Mouse (Mus musculus) stomach, embryonic 16.5 days (tissue): ENCODE results near the gene Cep83. TPM values are rescaled to one million over a fixed set of nuclear protein-coding genes. Genes with fewer than 3 reads are reported as not detected.
"Not testable (repeated sequence)": the region's sequence is repeated elsewhere in the genome, so short reads cannot be mapped to it uniquely, and the experiment has no call there.

Experiments
- ATAC-seq: fragments of 200-750 bp; cut with Nextera tagmentation; 2 replicates; pipeline ENCODE4 v1.8.0; 2017; ENCODE audit warnings: moderate number of reproducible peaks, moderate TSS enrichment; ENCODE audit not compliant: insufficient read depth, low FRiP score
- H3K27ac ChIP-seq: fragments of 300-500 bp; sonication (generic); 2 replicates; pipeline ENCODE4 v1.5.1; 2014; ENCODE audit warnings: low read length
- H3K27me3 ChIP-seq: fragments of 300-500 bp; sonication (generic); 2 replicates; pipeline ENCODE4 v1.6.1; 2014; ENCODE audit warnings: low read length, control low read depth, mixed read lengths; ENCODE audit not compliant: control insufficient read depth, insufficient read depth
- H3K36me3 ChIP-seq: fragments of 300-500 bp; sonication (generic); 2 replicates; pipeline ENCODE4 v1.6.1; 2014; ENCODE audit warnings: low read length; ENCODE audit not compliant: control insufficient read depth, insufficient read depth
- H3K4me1 ChIP-seq: fragments of 300-500 bp; sonication (generic); 2 replicates; pipeline ENCODE4 v1.6.1; 2014; ENCODE audit warnings: low read length, control low read depth, mixed read lengths; ENCODE audit not compliant: control insufficient read depth, insufficient read depth
- H3K4me2 ChIP-seq: fragments of 300-500 bp; sonication (generic); 2 replicates; pipeline ENCODE4 v1.6.1; 2014; ENCODE audit warnings: low read depth, low read length, mixed read lengths
- H3K4me3 ChIP-seq: fragments of 300-500 bp; sonication (generic); replicated peaks from 2 replicates; pipeline ENCODE4 v1.5.1; 2014; ENCODE audit warnings: mild to moderate bottlenecking, low read length
- H3K9ac ChIP-seq: fragments of 300-500 bp; sonication (generic); 2 replicates; pipeline ENCODE4 v1.6.1; 2014; ENCODE audit warnings: low read length
- H3K9me3 ChIP-seq: fragments of 300-500 bp; sonication (generic); replicated peaks from 2 replicates; pipeline ENCODE4 v1.6.1; 2016; ENCODE audit warnings: low read length, control low read depth; ENCODE audit not compliant: control insufficient read depth
- WGBS: fragments of 180-500 bp; shearing (Covaris S2); extraction: QIAGEN DNeasy Blood & Tissue Kit; methylation state at CpG from one replicate; pipeline ENCODE4 v1.1.7; 2014; 5-methylcytosine and 5-hydroxymethylcytosine counted together
- polyA plus RNA-seq: library from polyadenylated mRNA; unstranded; fragments of >200 nt; fragmentation: Nextera tagmentation; extraction: Ambion mirVana; gene quantifications from 2 replicates; pipeline ENCODE4 v1.2.1, GENCODE M21; 2015

Cep83 gene
- polyA plus RNA-seq, 1 experiment from 2014 or later, result 14.8 TPM

GRCm38 (mm10) chr10:94692163-94692562 lies 3.7 kb downstream of the Cep83 start:
- Histone ChIP-seq H3K27me3 (no peaks in the 10 kb centered on the region), H3K27ac (no peak overlapping the region), H3K9me3 (no peaks in the 10 kb centered on the region), H3K9ac (no peak overlapping the region), H3K4me3 (no peak overlapping the region), H3K36me3 (no peaks in the 10 kb centered on the region), H3K4me1 (peaks cover 3% of the 10 kb centered on the region; the same call in 1 of the 2 replicates), H3K4me2 (no peak overlapping the region)
- no peak for ATAC-seq
- 92% methylated on average over 4 of the region's 4 CpGs for WGBS

- WGBS, result 71% methylated on average over 4 of the region's 4 CpGs
- H3K9ac ChIP-seq, result no peak overlapping the region
- no peak for ATAC-seq
Observed at GRCm38 (mm10) chr10:94705643-94706258, 17.3 kb downstream of the Cep83 start.

GRCm38 (mm10) chr10:94706695-94707094 lies 18.2 kb downstream of the Cep83 start:
- no peak for ATAC-seq
- WGBS, result 96% methylated on average over 2 of the region's 2 CpGs
- Histone ChIP-seq H3K36me3 (no peaks in the 10 kb centered on the region), H3K27ac (no peak overlapping the region), H3K9ac (no peak overlapping the region), H3K4me1 (0 out of 2 replicates have a peak, but pooled peaks cover 3% of the 10 kb centered on the region), H3K4me2 (no peak overlapping the region), H3K27me3 (no peaks in the 10 kb centered on the region), H3K4me3 (no peak overlapping the region), H3K9me3 (no peaks in the 10 kb centered on the region)

More at GRCm38 (mm10) chr10:94705643-94706258, 17.3 kb downstream of the Cep83 start:
- 0 out of 2 replicates have a peak, but pooled peaks cover 3% of the 10 kb centered on the region for H3K4me1 ChIP-seq
- H3K4me2 ChIP-seq, result no peak overlapping the region
- H3K27me3 ChIP-seq, result no peaks in the 10 kb centered on the region
- no peaks in the 10 kb centered on the region for H3K9me3 ChIP-seq
- no peaks in the 10 kb centered on the region for H3K36me3 ChIP-seq
- H3K4me3 ChIP-seq, result no peak overlapping the region
- H3K27ac ChIP-seq, result no peak overlapping the region

GRCm38 (mm10) chr10:94709622-94710319 lies 21.3 kb downstream of the Cep83 start:
- Histone ChIP-seq H3K27me3 (no peaks in the 10 kb centered on the region), H3K27ac (no peak overlapping the region), H3K4me1 (0 out of 2 replicates have a peak, but pooled peaks cover 3% of the 10 kb centered on the region), H3K9ac (no peak overlapping the region), H3K9me3 (no peaks in the 10 kb centered on the region), H3K36me3 (no peaks in the 10 kb centered on the region), H3K4me2 (no peak overlapping the region), H3K4me3 (no peak overlapping the region)
- ATAC-seq, result no peak
- 71% methylated on average over 3 of the region's 3 CpGs for WGBS

- no peak overlapping the region for H3K4me3 ChIP-seq
- H3K9me3 ChIP-seq, result no peaks in the 10 kb centered on the region
Observed at GRCm38 (mm10) chr10:94710320-94710695, 21.9 kb downstream of the Cep83 start.

GRCm38 (mm10) chr10:94720300-94720699 lies 31.8 kb downstream of the Cep83 start:
- H3K9ac ChIP-seq, result no peak overlapping the region
- no peaks in the 10 kb centered on the region for H3K9me3 ChIP-seq
- H3K4me3 ChIP-seq, result no peak overlapping the region
- H3K4me2 ChIP-seq, result no peak overlapping the region
- no peaks in the 10 kb centered on the region for H3K27me3 ChIP-seq
- no peaks in the 10 kb centered on the region for H3K4me1 ChIP-seq
- WGBS, result 76% methylated on average over 6 of the region's 6 CpGs
- no peak for ATAC-seq
- peak overlapping the region; percentile 49; the same call in 1 of the 2 replicates for H3K27ac ChIP-seq
- H3K36me3 ChIP-seq, result 0 out of 2 replicates have a peak, but pooled peaks cover 4% of the 10 kb centered on the region

More at GRCm38 (mm10) chr10:94710320-94710695, 21.9 kb downstream of the Cep83 start:
- 79% methylated on average over 2 of the region's 2 CpGs for WGBS
- ATAC-seq, result no peak
- H3K4me2 ChIP-seq, result no peak overlapping the region
- H3K36me3 ChIP-seq, result no peaks in the 10 kb centered on the region
- no peak overlapping the region for H3K27ac ChIP-seq
- no peak overlapping the region for H3K9ac ChIP-seq
- H3K27me3 ChIP-seq, result no peaks in the 10 kb centered on the region
- H3K4me1 ChIP-seq, result 0 out of 2 replicates have a peak, but pooled peaks cover 3% of the 10 kb centered on the region

GRCm38 (mm10) chr10:94728053-94728452 lies 39.6 kb downstream of the Cep83 start:
- H3K27ac ChIP-seq, H3K4me1 ChIP-seq, H3K4me2 ChIP-seq, H3K9me3 ChIP-seq, ATAC-seq, H3K27me3 ChIP-seq, H3K36me3 ChIP-seq, H3K9ac ChIP-seq, H3K4me3 ChIP-seq: not testable (repeated sequence)
- 90% methylated on average over 2 of the region's 2 CpGs for WGBS

- Histone ChIP-seq H3K4me2 (no peak overlapping the region), H3K27me3 (no peaks in the 10 kb centered on the region), H3K9me3 (no peaks in the 10 kb centered on the region), H3K4me3 (no peak overlapping the region), H3K9ac (no peak overlapping the region), H3K36me3 (0 out of 2 replicates have a peak, but pooled peaks cover 3% of the 10 kb centered on the region), H3K4me1 (no peaks in the 10 kb centered on the region), H3K27ac (no peak overlapping the region)
- WGBS, result 95% methylated on average over 3 of the region's 3 CpGs
- ATAC-seq, result no peak
Observed at GRCm38 (mm10) chr10:94730445-94730844, 42.0 kb downstream of the Cep83 start.

GRCm38 (mm10) chr10:94734829-94735228 lies 46.4 kb downstream of the Cep83 start:
- Histone ChIP-seq H3K27ac (no peak overlapping the region), H3K27me3 (no peaks in the 10 kb centered on the region), H3K4me2 (no peak overlapping the region), H3K4me3 (no peak overlapping the region), H3K9ac (no peak overlapping the region), H3K4me1 (no peaks in the 10 kb centered on the region; the same call in 1 of the 2 replicates), H3K9me3 (no peaks in the 10 kb centered on the region), H3K36me3 (no peaks in the 10 kb centered on the region)
- no peak for ATAC-seq
- 94% methylated on average over 3 of the region's 3 CpGs for WGBS
